Mouse (Mus musculus): Measurements from ENCODE around the gene Moap1. TPM values are rescaled to one million over a fixed set of nuclear protein-coding genes. Genes with fewer than 3 reads are reported as not detected.

Gene Moap1
- total RNA-seq, 2 experiments from 2014 or later: 33.1 to 34.5 TPM

DNA sequence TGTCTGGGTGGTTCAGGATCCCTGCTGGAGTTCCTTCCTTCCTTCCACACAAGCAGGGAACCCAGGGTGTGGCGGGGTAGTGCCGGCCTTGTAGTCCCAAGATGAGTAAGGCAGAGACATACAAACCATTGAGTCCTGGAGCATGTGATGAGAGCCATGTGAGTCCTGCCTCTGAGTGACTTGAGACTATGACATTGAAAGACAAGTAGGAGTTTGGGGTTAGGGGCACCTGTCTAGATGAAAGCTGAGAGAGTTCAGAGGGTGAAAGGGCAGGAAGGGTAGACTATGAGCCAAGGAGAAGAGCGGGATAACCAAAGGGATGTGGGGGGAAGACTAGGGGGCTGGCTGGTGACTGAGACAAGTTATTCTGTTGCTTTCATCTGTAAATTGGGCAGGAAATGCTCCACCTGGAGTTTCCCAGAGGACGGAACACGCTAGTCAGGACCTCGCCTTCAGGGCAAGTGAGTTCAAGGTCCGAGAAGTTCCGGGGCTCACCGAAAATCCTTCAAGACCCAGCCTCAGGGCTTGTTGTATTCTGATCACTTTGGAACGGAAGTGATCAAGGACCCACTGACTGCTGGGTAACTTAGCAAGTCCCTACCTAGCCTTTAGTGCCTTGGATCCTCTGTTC, 36.5 kb downstream of the Moap1 start:
- DNase-seq (ENCODE audit: low spot score in 2 of 2): no peak

DNA sequence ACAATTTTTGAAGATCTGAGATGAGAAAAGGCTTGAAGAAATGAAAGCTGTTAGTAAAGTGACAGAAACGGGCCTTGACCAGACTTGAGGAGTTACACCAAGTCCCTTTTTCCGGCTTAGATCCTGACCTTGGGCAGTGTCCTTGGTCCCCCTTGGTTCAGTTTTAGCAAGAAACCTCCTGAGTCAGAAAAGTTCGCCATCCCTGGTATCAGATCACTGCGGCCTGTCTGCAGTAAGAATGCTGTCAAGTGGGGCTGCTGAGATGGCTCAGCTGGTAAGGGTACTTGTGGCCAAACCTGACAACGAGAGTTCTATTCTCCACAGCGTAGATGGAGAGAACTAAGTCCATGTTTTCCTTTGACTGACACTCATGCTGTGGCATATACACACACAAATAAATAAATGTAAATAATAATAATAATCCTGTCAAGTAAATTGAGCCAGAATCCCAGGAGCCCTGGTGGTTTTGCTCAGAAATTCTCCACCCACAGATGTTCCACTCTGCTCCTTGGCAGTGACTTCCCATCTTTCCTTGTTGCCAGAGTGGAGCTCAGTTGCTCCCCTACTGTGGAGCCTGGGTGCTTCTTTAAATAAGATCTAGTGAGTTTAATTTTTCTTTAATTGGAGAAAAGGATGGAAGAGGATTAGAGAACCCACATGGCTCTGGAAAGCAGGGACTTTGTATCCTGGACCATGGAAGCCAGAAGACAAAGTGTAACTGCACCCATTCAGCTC, 37.4 kb downstream of the Moap1 start:
- DNase-seq (ENCODE audit: low spot score in 2 of 2): no peak

DNA sequence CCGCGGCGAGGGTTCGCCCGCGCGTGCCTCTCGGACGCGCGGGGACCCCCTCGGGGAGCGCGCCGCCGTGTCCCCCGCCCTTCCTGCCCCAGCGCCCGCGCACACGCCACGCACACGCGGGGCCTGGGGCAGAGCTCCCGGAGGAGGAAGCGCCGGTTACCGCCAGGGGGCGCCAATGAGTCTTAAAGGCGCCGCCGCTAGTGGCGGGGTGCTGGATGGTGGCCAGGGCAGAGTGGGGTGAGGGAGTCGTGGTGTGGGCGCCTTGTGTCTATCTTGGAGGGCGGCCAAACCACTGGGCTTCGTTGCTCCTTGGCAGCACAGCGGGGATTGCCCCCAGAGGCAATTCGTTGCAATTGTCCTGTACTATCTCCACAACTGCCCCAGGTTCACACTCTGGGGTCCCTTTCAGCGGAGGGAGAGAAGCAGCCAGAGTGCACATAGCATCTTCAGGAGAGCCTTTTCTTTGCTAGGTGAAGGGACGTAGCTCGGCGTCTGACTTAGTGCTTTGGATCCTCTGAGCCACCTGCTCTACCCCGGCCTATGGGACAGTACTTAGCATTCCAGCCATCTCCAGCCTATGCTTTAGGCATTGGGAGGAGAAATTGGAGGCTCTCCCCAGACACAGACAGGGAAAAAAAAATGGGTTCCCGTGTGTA, 38.1 kb downstream of the Moap1 start:
- DNase-seq (ENCODE audit: low spot score in 2 of 2): peak; percentile 89 to 95

DNA sequence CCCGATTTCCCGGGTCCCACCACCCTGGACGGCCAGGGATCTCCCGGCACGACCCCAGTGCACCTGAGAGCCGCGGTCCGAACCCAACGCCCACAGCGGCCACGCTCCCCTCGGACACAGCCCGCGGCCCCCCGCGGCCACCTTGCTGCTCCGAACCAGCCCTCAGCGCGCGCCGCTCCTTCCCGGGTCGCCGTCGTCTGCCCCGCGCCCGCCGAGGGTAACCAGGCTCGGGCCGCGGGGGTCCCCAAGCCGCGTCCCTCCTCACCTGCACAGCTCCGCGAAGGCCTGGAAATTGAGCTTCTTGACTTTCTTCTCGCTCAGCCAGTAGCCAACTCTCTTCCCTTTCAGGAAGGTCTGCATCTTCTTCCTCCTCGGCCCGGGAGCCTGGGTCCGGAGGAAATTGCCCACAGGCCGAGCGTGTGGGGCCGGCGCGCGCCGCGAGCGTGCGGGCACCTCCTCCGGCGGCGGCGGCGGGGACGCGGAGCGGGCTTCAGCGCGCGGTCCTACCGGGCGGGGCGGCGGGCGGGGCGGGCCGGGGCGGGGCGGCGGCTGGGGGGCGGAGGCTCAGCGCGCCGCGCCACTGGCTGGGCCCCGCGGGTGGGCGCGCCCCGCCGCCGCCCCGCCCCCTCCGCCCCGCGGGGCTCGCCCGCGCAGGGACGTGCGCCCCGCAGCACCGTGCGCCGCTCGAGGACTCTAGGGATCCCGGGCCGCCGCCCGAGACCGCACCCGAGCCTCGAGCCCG, 38.8 kb downstream of the Moap1 start, which contains the start of gene Itpk1:
Gene Itpk1, minus strand, starts transcription at position 474 of the 742 bp plus-strand sequence.
- peak in 1 of 2 experiments; percentile 35 for DNase-seq (ENCODE audit: low spot score in 2 of 2)

DNA sequence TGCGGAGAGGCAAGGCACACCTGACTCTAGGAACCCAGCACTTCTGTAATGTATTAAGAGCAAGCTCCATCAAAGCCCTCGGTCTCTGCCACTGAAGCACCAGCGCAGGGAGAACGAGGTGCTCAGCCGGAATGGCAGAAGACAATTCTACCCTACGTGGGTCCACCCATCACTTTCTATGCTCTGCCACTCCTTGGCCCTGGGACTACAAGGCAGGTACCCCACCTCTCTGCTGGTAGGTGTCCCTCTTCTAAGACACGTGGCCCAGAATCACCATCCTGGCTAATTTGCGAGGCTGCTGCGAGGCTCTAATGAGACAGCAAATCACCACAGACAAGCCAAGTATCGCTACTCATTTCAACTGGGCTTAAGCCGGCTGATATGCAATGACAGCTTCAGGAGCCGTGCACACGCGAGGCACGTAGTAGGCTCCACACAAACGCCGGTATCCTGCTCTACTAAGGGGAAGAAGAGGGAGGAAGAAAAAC, 39.5 kb downstream of the Moap1 start:
- no peak for DNase-seq (ENCODE audit: low spot score in 2 of 2)

DNA sequence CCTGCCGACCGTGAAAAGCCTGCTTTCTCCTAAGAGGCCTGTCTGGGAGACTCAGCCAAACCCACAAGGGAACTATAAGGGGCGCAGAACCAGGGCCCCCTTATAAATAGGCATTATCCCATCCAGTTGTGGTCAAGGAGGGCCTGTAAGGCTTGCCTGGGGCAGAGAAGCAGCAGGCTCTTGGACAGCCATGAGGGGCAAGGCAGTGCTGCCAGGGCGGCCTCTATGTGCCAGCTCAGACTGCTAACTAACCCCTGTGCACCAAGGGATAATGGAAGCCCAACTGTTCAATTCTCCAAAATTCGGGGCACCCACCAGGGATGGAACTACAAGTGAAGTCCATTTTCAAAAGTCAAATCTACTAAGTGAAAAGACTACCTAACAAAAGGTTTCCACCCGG, 40.0 kb downstream of the Moap1 start:
- no peak for DNase-seq (ENCODE audit: low spot score in 2 of 2)

DNA sequence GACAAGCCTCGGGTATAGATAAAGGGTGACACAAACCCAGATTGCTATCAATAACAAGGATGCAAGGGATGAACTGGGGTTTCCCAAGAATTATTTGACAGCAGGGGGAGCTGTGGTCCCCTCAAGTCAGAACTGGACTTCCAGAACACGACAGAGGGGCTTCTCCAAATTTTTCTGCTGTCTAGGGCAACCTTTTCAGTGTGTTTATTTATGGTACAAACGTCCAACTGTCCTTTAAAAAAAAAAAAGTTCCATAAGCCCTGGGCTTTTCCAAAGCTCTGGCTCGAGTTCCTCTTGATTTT, 40.4 kb downstream of the Moap1 start:
- DNase-seq (ENCODE audit: low spot score in 2 of 2): peak in 1 of 2 experiments; percentile 40

DNA sequence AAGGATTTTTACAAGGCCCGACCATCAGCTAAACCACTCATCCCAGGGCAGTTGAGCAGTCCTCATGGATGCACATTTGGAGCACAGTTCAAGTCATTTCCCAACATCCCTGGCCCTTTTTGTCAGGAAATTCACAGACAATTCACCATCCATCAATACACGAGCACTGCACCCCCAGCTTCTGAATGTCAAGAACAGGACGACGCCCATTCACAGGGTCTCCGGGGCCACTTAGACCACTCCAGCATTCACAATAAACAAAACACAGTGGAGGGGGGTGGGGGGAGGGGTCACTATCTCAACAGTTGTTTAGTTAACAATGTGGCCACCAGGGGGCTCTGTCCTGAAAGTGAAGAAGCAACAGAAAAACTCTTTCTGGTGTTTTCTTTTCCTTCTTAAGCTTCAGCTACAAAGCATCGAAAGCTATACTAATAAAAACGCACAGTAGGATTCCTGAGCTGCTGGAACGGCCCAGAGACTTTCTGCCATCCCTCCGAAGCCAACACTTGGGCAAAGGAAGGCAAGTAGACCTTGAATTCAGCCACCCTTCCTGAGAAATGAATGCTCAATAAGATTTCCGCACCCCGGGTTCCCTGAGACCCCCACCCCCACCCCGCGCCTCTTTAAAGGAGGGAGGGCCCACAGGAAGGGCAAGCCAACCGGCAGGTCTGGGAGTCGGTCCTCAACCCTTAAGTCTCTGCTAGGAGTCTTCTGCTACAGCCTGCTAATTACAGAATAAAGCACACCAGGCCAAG, 40.9 kb downstream of the Moap1 start:
- peak; percentile 80 to 90 for DNase-seq (ENCODE audit: low spot score in 2 of 2)

DNA sequence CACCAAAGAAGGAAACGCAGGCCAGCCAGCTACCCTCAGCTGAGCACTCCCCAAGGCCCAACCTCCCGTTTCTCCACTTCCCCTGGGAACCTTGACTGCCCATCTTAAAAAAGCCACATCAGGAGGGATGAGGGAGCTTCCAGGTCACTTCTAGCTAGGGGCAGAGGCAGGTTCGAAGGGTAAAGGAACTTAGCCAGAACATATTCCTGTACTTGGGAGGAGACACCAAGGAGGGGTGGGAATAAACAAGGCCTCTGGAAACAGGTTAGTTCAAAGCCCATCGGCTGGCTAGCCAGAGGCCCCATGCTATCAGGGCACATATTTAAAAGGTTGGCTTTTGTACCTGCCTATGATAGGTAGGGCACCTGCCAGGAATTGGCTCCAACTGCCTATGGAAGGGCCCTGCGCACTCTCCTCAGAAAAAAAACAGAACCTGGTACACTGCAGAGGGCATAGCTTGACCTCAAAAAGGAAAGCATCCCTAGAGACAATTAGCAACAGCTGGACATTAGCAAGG, 41.7 kb downstream of the Moap1 start:
- DNase-seq (ENCODE audit: low spot score in 2 of 2): no peak

DNA sequence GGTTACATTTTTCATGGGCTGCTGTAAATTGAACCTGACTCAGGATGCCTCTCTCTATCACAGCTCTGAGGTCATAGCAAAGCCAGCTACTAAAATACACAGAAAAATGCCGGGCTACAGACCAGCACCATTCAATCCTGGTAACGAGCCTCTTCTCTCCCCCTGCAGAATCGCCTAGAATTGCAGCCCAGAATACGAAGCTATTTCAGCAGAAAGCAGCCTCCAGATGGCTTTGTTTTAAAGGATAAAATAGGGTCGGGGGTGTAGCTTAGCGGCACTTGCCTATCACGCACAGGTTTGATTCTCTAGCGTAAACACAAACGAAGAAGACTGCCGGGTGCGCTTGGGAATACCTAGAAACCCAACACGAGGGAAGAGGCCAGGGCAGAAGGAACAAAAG, 43.0 kb downstream of the Moap1 start:
- DNase-seq (ENCODE audit: low spot score in 2 of 2): no peak

DNA sequence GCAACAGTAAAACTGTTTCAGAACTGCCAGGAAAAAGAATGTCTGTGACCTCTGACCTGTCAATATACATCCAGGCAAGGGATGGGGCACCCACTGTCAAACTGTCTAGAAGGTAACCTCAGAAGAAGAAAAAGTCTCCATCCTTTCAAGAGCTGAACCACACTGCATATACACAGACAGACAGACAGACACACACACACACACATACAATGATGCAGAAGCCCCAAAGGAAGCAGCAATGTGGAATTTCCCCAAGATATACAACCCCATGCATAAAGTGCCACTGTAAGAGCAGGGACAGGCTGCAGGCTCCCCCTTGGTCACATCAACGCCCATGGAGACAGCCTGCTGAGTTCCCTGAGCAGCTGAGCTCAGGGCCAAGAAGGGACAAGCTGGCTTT, 44.3 kb downstream of the Moap1 start:
- no peak for DNase-seq (ENCODE audit: low spot score in 2 of 2)

DNA sequence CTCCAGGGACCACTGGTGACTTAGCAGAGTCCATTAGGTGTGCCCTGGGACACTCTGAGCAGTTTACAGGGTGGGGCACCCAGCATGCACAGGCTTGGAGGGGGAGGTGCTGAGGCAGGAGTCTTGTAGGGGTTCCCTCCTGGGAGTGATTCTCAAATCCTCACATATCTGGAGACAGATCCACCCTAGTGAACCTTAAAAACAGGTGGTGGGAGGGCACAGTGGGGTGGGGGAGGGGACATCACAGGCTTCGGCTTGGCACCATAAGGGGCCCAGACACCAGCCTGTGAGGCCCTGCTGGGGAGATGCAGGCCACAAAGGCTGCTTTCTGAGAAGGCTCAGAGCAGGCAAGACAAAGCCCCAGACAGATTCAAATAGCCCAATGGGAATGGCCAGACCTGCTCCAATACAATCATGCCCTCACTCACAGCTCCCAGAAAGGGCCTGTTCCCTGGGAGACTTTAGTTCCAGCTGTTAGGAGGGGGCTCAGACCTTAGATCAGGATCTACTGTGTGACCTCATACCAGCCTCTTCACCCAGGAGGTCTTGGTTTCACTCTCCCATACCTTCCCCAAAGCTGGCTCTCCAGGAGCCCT, 45.3 kb downstream of the Moap1 start:
- no peak for DNase-seq (ENCODE audit: low spot score in 2 of 2)

DNA sequence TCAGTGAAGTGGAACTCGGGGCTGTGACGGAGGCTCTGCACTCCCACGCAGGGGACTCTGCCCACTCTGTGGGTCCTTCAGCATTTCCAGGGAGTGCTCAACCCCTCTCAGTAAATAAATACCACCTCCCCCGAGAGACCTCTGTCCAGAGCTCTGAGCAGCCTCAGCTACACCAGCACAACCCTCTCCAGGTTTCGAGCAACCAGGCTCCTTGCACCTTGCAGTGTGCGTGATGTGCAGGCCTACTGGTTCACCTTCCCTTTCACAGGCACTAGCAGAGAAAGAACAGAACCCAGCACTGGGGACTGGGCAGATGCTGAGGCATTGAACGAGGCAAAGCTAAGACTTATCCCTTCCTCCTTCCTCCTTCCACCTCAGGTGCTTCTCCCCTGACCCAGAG, 46.1 kb downstream of the Moap1 start:
- no peak for DNase-seq (ENCODE audit: low spot score in 2 of 2)

DNA sequence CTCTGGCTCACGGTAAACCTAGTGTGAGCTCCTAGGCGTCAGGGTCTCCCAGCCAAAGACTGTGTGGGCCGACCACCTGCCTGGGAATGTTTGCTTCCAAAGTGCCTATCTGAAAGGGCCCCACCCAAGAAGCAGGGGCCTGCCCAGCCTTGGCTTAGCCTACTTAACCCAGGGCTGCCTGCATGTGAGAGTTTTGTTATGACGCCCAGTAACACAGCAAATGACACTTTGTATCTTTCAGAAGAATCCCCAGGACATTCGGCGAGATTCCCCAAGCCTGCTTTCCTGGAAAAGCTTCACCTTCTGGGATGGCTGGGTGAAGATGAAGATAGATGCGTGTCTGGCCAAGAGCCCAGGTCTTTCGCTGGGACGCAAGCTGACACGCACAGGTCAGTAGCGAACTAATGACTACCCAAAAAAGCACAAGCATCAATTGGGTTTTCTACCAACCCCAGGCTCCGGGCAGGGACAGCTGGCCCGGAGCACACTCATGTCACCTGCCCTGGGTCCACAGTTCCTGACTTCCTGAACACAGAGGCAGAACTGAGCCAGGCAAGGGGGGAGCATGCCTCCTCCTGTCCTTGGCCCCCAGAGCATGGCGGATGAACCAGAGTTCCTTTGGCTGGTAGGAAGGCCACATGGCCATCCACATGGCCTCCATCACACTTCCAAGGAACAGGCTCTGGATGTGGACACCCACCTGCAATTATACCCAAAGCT, 46.7 kb downstream of the Moap1 start:
- DNase-seq (ENCODE audit: low spot score in 2 of 2): no peak

DNA sequence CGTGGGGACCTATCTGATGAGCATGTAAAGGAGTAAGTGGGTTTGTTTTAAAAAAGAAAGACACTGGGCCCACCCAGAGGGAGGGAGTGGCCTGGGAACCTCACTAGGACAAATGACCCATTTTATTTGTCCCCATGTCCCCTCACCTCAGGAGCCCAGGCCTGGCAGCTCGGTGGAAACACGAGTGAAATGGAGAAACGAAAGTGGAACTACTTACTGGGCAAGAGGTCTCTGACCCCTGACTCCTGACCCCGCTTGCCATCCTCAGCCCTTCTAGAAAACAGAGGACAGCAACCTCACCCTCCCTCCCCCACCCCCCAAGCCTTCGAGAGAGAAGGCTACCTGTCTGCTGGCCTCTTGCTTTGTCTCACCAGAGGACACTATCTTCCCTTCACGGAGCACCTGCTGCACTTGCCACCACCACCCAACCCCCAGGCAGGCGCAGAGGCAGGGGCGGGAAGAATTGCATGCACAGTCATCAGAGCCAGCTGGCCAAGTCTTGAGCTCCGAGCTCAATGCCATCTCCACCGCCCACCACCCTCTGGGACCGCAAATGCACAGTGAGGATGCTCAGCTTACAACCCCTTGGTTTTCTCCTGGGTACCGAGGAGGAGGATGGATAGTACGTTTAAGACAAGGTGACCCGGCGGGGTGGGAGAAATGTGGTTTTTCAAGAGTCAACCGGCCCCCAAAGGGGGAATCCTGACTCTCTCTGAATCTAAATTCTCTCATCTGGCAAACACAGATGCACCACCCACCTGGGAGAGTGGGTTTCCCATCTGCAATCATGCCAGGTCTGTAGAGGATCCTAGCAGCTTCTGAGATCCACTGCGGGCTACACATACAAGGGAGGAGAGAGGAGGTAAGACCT, 47.9 kb downstream of the Moap1 start:
- peak; percentile 86 to 92 for DNase-seq (ENCODE audit: low spot score in 2 of 2)
